Mouse (Mus musculus) ES-Bruce4 (cell line): ENCODE data around the gene Acat3.

Experiments used
- CTCF ChIP-seq: IDR thresholded peaks from one replicate; pipeline ENCODE4 v1.8.1; 2011; ENCODE audit warnings: low read depth, low read length
- EP300 ChIP-seq: IDR thresholded peaks from 2 replicates; pipeline ENCODE4 v1.6.1; 2011; ENCODE audit warnings: low read depth, low read length; ENCODE audit not compliant: insufficient read depth
- POLR2A ChIP-seq: IDR thresholded peaks from one replicate; pipeline ENCODE4 v1.8.1; 2011; ENCODE audit warnings: low read length; ENCODE audit not compliant: insufficient read depth

GRCm38 (mm10) chr17:12935719-12936118, 4.7 kb downstream of the Acat3 start:
- TF ChIP-seq CTCF (no peak), EP300 (no peak), POLR2A (no peak)
